Mouse (Mus musculus) neural tube, embryonic 14.5 days (tissue): ENCODE results near the gene Fbxo11. TPM values are rescaled to one million over a fixed set of nuclear protein-coding genes. Genes with fewer than 3 reads are reported as not detected.

ENCODE experiments used
- ATAC-seq: fragments of 200-750 bp; cut with Nextera tagmentation; 2 replicates; pipeline ENCODE4 v1.8.0; 2017; ENCODE audit warnings: low read depth, mild to moderate bottlenecking, moderate TSS enrichment, moderate library complexity
- H3K27ac ChIP-seq: fragments of 300-500 bp; sonication (generic); 2 replicates; pipeline ENCODE4 v1.5.1; 2014; ENCODE audit warnings: low read depth, mild to moderate bottlenecking, control low read depth, low read length, moderate library complexity, mixed read lengths
- H3K27me3 ChIP-seq: fragments of 300-500 bp; sonication (generic); 2 replicates; pipeline ENCODE4 v1.6.1; 2014; ENCODE audit warnings: low read length; ENCODE audit not compliant: control insufficient read depth, insufficient read depth
- H3K36me3 ChIP-seq: fragments of 300-500 bp; sonication (generic); 2 replicates; pipeline ENCODE4 v1.6.1; 2014; ENCODE audit warnings: low read length, mixed read lengths; ENCODE audit not compliant: control insufficient read depth, insufficient read depth
- H3K4me1 ChIP-seq: fragments of 300-500 bp; sonication (generic); 2 replicates; pipeline ENCODE4 v1.6.1; 2014; ENCODE audit warnings: low read length; ENCODE audit not compliant: control insufficient read depth, insufficient read depth
- H3K4me2 ChIP-seq: fragments of 300-500 bp; sonication (generic); 2 replicates; pipeline ENCODE4 v1.6.1; 2014; ENCODE audit warnings: mild to moderate bottlenecking, low read depth, low read length, control low read depth
- H3K4me3 ChIP-seq: fragments of 300-500 bp; sonication (generic); 2 replicates; pipeline ENCODE4 v1.5.1; 2014; ENCODE audit warnings: low read depth, low read length, control low read depth, mixed read lengths
- H3K9ac ChIP-seq: fragments of 300-500 bp; sonication (generic); replicated peaks from 2 replicates; pipeline ENCODE4 v1.6.1; 2014; ENCODE audit warnings: low read depth, mild to moderate bottlenecking, control low read depth, low read length, mixed read lengths
- H3K9me3 ChIP-seq: fragments of 300-500 bp; sonication (generic); 2 replicates; pipeline ENCODE4 v1.6.1; 2016; ENCODE audit warnings: low read length; ENCODE audit not compliant: control insufficient read depth
- WGBS: fragments of 180-500 bp; shearing (Covaris S2); extraction: QIAGEN DNeasy Blood & Tissue Kit; methylation state at CpG from one replicate; pipeline ENCODE4 v1.1.7; 2014; 5-methylcytosine and 5-hydroxymethylcytosine counted together
- polyA plus RNA-seq: library from polyadenylated mRNA; unstranded; fragments of >200 nt; fragmentation: Nextera tagmentation; extraction: Ambion mirVana; gene quantifications from 2 replicates; pipeline ENCODE4 v1.2.1, GENCODE M21; 2014

Gene Fbxo11
- polyA plus RNA-seq, 1 experiment from 2014 or later, result 47.7 TPM

- peaks cover 11% of the 10 kb centered on the region; the same call in 1 of the 2 replicates for H3K4me1 ChIP-seq
- ATAC-seq, result no peak
- no peaks in the 10 kb centered on the region for H3K36me3 ChIP-seq
- H3K27me3 ChIP-seq, result no peaks in the 10 kb centered on the region
- no peak overlapping the region for H3K4me3 ChIP-seq
- H3K9me3 ChIP-seq, result no peaks in the 10 kb centered on the region
- no peak overlapping the region for H3K27ac ChIP-seq
- H3K9ac ChIP-seq, result no peak overlapping the region
- no peak overlapping the region for H3K4me2 ChIP-seq
- 85% methylated on average over 3 of the region's 3 CpGs for WGBS
Measured at GRCm38 (mm10) chr17:88061942-88062341, 3.1 kb downstream of the Fbxo11 start.

GRCm38 (mm10) chr17:88058280-88058679 lies 6.8 kb downstream of the Fbxo11 start:
- no peak overlapping the region for H3K4me2 ChIP-seq
- H3K4me1 ChIP-seq, result peaks cover 11% of the 10 kb centered on the region; the same call in 1 of the 2 replicates
- no peak overlapping the region for H3K9ac ChIP-seq
- ATAC-seq, result no peak
- H3K4me3 ChIP-seq, result no peak overlapping the region
- H3K9me3 ChIP-seq, result no peaks in the 10 kb centered on the region
- WGBS, result 64% methylated on average over 2 of the region's 2 CpGs
- no peaks in the 10 kb centered on the region for H3K36me3 ChIP-seq
- H3K27ac ChIP-seq, result no peak overlapping the region
- H3K27me3 ChIP-seq, result no peaks in the 10 kb centered on the region

DNA sequence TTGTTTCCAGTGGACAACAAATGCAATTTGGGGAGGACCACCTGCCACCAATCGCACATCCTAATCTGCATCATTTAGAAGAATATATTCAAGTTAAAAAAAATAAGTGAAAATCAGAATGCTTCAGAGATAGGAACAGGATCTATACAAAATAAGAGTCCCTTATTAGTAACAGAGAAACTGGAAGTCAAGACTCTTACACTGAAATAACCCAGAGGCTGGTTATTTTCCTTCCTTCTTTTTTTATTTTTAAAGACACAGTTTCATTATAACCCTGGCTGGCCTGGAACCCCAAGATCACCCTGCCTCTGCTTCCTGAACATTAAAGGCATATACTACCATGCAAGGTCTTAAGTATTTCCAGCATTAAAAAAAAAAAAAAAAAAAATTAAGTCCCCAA lies 7.2 kb downstream of the Fbxo11 start:
- WGBS, result 86% methylated on average over 1 of the region's 1 CpGs
- Histone ChIP-seq H3K4me3 (no peak overlapping the region), H3K9me3 (no peaks in the 10 kb centered on the region), H3K4me2 (no peak overlapping the region), H3K4me1 (peaks cover 8% of the 10 kb centered on the region; the same call in 1 of the 2 replicates), H3K9ac (no peak overlapping the region), H3K27me3 (no peaks in the 10 kb centered on the region), H3K36me3 (no peaks in the 10 kb centered on the region), H3K27ac (no peak overlapping the region)
- ATAC-seq, result no peak

DNA sequence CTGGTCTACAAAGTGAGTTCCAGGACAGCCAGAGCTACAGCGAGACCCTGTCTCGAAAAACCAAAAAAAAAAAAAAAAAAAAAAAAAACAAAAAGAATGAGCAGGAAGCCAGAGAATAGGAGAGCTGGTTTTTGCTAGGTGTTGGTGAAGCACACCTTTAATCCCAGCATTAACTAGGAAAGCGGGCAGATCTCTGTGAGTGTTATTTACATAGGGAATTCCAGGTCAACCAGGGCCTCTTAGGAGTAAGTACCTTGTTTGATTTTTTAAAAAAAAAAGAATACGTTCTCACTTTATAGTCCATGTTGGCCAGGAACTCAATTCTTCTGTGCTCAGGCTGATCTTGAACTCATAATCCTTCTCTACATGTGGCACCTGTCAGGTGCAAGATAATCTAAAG lies 13.4 kb downstream of the Fbxo11 start:
- no peak overlapping the region for H3K4me2 ChIP-seq
- H3K4me1 ChIP-seq, result no peaks in the 10 kb centered on the region
- no peaks in the 10 kb centered on the region for H3K27me3 ChIP-seq
- no peaks in the 10 kb centered on the region for H3K36me3 ChIP-seq
- H3K27ac ChIP-seq, result no peak overlapping the region
- 93% methylated on average over 4 of the region's 4 CpGs for WGBS
- no peak overlapping the region for H3K4me3 ChIP-seq
- no peak overlapping the region for H3K9ac ChIP-seq
- no peak for ATAC-seq
- H3K9me3 ChIP-seq, result no peaks in the 10 kb centered on the region

- no peak overlapping the region for H3K4me2 ChIP-seq
- no peak overlapping the region for H3K27ac ChIP-seq
- WGBS, result 89% methylated on average over 1 of the region's 1 CpGs
- no peak for ATAC-seq
- no peaks in the 10 kb centered on the region for H3K4me1 ChIP-seq
- no peaks in the 10 kb centered on the region for H3K36me3 ChIP-seq
- no peak overlapping the region for H3K9ac ChIP-seq
- H3K9me3 ChIP-seq, result no peaks in the 10 kb centered on the region
- no peaks in the 10 kb centered on the region for H3K27me3 ChIP-seq
- H3K4me3 ChIP-seq, result no peak overlapping the region
Measured at GRCm38 (mm10) chr17:88050892-88051291, 14.2 kb downstream of the Fbxo11 start.

DNA sequence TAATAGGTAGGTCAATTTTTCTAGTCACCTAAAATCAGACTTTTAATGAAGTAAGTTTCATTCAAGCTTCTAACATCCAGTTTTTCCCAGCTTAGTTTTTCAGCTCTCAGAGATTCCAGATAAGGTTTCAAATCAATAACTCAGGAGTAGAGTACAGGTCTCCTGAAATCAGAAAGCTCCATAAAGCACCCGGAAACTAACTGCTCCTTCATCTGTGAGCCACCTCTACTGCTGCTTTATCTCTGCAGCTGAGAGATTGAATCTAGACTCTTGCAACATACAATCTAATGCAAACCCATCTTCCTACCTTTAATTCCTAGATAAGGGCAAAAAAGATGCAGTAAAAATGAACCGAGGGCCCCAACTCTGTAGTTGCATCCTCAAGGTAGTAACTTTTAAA lies 14.8 kb downstream of the Fbxo11 start:
- H3K4me2 ChIP-seq, result no peak overlapping the region
- H3K27me3 ChIP-seq, result no peaks in the 10 kb centered on the region
- WGBS, result 92% methylated on average over 2 of the region's 2 CpGs
- H3K4me3 ChIP-seq, result no peak overlapping the region
- ATAC-seq, result no peak
- no peaks in the 10 kb centered on the region for H3K9me3 ChIP-seq
- H3K9ac ChIP-seq, result no peak overlapping the region
- 0 out of 2 replicates have a peak, but pooled peaks cover 4% of the 10 kb centered on the region for H3K4me1 ChIP-seq
- H3K27ac ChIP-seq, result no peak overlapping the region
- no peaks in the 10 kb centered on the region for H3K36me3 ChIP-seq

DNA sequence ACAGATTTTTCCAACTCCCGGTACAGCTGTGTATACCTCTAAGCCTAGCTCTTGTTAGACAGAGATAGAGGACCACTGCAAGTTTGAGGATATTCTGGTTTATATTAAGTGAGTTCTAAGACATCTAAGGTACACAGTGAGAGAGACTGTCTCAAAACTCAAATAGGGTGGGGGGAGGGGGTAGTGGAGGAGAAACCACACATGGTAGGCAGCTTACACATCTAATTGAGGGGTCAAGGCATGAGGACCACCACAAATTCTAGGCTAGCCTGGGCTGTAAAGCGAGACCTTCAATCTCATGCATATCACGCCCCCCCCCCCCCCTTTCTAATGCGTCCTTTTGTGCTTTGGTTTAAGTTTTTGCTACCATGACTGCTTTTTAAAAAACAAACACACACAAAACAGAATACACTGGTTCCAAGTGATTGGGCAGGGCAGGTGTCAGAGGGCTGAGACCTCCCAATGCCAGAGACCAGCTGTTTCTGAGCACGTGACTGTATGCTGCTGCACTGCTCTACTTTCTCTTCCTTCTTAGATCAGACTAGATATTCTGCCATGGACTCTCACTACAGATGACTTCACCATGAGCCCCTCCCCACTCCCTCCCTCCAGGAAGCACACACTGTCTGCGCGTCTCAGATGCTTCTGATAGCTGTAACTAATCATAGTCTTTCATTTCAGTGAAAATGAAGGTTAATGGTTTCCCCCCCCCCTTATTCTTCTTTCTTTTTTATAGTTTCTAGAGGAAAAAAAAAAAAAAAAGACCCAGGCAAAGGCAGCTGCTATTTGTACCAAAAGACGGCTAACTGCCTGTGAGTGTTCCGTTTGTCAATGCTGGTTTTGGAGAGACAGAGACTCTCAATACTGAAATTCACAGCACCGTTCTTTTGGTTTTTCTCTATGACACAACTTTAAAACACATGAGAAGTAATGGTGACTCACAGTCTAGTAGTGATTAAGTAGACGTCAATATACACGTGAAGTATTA lies 22.7 kb downstream of the Fbxo11 start:
- H3K4me2 ChIP-seq, result no peak overlapping the region
- no peak overlapping the region for H3K4me3 ChIP-seq
- H3K9me3 ChIP-seq, result no peaks in the 10 kb centered on the region
- H3K36me3 ChIP-seq, result no peaks in the 10 kb centered on the region
- 48% methylated on average over 12 of the region's 12 CpGs for WGBS
- H3K27me3 ChIP-seq, result no peaks in the 10 kb centered on the region
- H3K27ac ChIP-seq, result no peak overlapping the region
- peak; percentile 70 for ATAC-seq
- H3K9ac ChIP-seq, result no peak overlapping the region
- H3K4me1 ChIP-seq, result peaks cover 13% of the 10 kb centered on the region; the same call in 1 of the 2 replicates

GRCm38 (mm10) chr17:88040810-88041209 lies 24.3 kb downstream of the Fbxo11 start:
- Histone ChIP-seq H3K27me3 (no peaks in the 10 kb centered on the region), H3K4me1 (peaks cover 13% of the 10 kb centered on the region; the same call in 1 of the 2 replicates), H3K4me3 (no peak overlapping the region), H3K36me3 (no peaks in the 10 kb centered on the region), H3K4me2 (no peak overlapping the region), H3K9me3 (no peaks in the 10 kb centered on the region), H3K9ac (no peak overlapping the region), H3K27ac (no peak overlapping the region)
- 92% methylated on average over 5 of the region's 5 CpGs for WGBS
- ATAC-seq, result no peak

GRCm38 (mm10) chr17:88034418-88034817 lies 30.7 kb downstream of the Fbxo11 start:
- 88% methylated on average over 4 of the region's 4 CpGs for WGBS
- H3K27me3 ChIP-seq, result no peaks in the 10 kb centered on the region
- H3K9ac ChIP-seq, result no peak overlapping the region
- 0 out of 2 replicates have a peak, but pooled peaks cover 3% of the 10 kb centered on the region for H3K4me1 ChIP-seq
- no peaks in the 10 kb centered on the region for H3K9me3 ChIP-seq
- H3K4me2 ChIP-seq, result no peak overlapping the region
- no peak for ATAC-seq
- no peaks in the 10 kb centered on the region for H3K36me3 ChIP-seq
- no peak overlapping the region for H3K4me3 ChIP-seq
- H3K27ac ChIP-seq, result no peak overlapping the region
